Mouse (Mus musculus) lung, postnatal 4 days (tissue): ENCODE results near the gene Zfp597.
"Not testable (repeated sequence)": the region's sequence is repeated elsewhere in the genome, so short reads cannot be mapped to it uniquely, and the experiment has no call there.

Experiments
- DNase-seq, 2 experiments: peaks; one replicate each; pipeline ENCODE4 v3.0.0; 2021

The Zfp597 gene

DNA sequence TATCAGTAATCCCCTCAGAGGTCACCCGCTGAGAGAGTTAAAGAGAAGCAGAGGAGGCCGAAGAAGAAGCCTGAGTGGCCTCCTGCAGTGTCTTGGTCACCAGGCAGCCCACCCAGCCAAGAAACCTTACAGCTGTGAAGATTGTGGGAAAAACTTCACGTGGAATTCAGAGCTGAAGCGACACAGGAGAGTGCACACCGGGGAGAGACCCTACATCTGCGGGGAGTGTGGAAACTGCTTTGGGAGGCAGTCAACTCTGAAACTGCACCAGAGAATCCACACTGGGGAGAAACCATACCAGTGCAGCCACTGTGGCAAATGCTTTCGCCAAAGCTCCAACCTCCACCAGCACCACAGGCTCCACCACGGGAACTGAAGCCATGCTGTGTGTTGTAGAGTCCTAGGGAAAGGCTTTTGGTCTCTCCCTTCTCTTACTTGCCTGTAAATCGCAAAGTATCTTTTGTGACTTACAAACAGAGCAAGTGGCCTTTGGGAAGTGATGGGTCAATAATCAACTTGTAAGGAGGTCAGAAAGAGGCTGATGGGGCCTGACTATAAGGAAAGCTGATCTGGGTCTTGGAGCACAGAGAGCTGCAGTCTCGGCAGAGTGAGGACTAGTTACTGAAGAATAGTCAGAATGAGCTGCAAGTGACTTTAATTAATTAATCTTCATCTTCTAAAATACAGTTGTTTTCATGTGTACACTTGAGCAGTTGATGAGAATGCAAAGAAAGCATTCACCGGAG, 29.8 kb downstream of the Zfp597 start:
- no peak for DNase-seq

GRCm38 (mm10) chr16:3852586-3852985, 31.8 kb downstream of the Zfp597 start:
- DNase-seq = no peak

GRCm38 (mm10) chr16:3851301-3851700, 33.1 kb downstream of the Zfp597 start:
- DNase-seq = not testable (repeated sequence)

GRCm38 (mm10) chr16:3848416-3848815, 35.9 kb downstream of the Zfp597 start:
- DNase-seq = no peak

DNA sequence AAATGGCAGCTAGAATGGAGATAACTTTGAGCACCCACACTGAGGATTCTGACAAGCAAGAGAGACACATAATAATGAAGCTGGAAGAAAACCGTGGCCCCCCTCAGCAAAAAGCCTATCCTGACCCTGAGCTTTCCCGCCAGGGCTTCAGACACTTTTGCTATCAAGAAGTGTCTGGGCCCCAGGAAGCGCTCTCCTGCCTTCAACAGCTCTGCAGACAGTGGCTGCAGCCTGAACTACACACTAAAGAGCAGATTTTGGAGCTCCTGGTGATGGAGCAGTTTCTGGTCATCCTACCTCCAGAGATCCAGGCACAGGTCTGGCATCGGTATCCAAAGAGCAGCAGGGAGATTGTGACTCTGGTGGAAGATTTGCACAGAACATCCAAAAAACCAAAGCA, 36.5 kb downstream of the Zfp597 start:
- DNase-seq = no peak

GRCm38 (mm10) chr16:3846711-3847518, 37.4 kb downstream of the Zfp597 start, which contains the start of gene Zfp174:
Zfp174 (plus strand) TSS chr16:3847268.
- DNase-seq = peak; percentile 94 to 95

DNA sequence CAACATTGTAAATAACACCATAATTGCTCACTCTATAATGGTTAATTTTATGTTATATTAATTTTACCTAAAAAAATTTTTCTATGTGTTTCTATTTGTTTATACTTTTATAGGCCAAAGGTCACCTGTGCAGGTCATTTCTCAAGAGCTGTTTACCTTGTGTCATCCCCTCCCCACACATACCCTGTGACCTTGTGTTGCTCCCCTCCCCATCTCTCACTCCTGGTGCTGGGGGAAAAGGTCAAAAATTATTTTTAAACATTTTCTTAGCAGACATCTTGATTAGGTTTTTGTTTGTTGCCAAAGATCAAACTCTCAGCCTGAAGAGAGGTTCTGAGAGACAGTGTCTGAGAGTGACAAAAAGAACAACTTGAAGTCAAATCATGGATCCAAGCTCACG, 40.6 kb downstream of the Zfp597 start:
- no peak for DNase-seq

DNA sequence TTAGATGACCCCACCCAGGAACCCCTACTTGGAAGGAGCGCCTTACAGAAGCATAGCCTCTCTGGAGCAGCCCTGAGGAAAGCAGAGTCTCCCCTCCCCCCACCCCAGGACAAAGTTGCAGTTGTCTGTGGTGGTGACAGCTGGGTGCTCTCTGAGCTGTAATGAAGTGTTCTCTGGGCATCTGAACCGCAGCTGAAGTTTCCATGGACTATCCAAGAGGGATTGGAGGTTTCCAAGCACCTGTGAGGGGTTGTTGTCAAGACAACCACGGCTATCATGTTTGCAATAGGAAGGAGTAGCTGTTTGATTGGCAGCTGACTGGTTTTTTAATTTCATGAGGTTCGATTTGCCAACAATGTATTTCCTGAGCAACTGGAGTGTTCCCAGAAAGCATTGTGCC, 41.4 kb downstream of the Zfp597 start:
- DNase-seq = no peak

- DNase-seq = peak in 1 of 2 experiments; percentile 35
Measured at GRCm38 (mm10) chr16:3839157-3839885, 45.0 kb downstream of the Zfp597 start.

- DNase-seq = no peak
Measured at GRCm38 (mm10) chr16:3835461-3835860, 48.9 kb downstream of the Zfp597 start.

DNA sequence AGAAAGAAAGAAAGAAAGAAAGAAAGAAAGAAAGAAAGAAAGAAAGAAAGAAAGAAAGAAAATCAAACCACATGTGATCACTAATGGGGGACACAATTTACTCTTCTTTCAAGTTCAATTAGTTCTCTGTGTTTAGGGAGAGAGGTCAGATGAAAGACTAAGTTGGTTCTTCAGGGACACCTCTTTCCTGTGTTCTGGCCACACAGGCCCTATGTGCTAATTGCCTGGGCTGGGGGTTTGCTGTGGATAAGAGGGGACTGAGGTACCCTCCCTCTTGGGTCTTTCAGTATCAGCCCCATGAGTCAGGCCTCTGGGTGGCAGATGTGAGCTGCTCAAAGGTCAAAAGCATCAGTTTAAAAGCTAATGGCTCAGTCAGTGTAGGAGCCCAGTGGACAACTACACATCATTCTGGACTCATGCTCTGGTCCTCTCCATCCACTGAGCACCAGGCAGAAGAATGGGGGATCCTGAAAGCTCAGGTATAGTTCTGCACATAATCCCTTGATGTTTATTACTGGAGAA, 53.7 kb downstream of the Zfp597 start, which contains the start of gene Olfr15:
Gene Olfr15 (plus strand): TSS at position 291 of the 522 bp plus-strand sequence.
- no peak for DNase-seq

DNA sequence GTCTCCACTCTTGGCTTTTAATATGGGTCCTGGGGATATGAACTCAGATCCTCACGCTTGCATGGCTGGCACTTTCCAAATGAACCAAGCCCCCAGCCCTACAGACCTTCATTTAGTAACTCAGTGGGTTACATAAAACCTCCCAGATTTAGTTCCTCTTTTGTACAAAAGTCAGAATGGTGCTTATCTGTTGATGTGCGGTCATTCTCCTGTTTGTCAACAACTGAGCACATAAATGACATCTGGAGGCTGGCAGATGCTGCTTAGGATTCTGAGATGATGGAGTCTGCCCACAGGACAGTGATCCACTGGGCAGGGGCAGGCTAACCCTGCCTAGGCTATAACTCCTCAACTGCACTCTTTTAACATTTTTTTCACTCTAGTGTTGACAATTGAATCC, 54.6 kb downstream of the Zfp597 start:
- no peak for DNase-seq

DNA sequence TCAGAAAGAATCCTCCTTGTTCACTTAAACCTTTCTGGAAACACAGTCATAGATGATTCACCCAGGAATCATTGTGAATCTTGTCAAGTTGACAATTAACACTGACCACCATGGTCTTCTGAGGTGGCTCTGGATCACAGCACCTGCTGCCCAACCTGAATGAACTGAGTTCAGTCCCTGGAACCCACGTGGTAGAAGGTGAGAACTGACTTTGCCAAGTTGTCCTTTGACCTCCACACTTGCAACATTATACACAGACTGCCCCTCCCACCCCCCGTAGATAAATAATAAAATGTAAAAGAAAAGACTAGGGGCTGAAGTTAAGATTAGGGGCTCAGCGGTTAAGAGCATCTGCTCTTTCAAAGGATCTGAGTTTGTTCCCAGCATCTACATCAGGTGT, 56.3 kb downstream of the Zfp597 start:
- no peak for DNase-seq

- DNase-seq = no peak
Measured at GRCm38 (mm10) chr16:3820202-3820601, 64.2 kb downstream of the Zfp597 start.

GRCm38 (mm10) chr16:3814667-3815066, 69.7 kb downstream of the Zfp597 start:
- DNase-seq = not testable (repeated sequence)
